ENCODE assay signal across 8 mouse cellular contexts in the genomic region with DNA sequence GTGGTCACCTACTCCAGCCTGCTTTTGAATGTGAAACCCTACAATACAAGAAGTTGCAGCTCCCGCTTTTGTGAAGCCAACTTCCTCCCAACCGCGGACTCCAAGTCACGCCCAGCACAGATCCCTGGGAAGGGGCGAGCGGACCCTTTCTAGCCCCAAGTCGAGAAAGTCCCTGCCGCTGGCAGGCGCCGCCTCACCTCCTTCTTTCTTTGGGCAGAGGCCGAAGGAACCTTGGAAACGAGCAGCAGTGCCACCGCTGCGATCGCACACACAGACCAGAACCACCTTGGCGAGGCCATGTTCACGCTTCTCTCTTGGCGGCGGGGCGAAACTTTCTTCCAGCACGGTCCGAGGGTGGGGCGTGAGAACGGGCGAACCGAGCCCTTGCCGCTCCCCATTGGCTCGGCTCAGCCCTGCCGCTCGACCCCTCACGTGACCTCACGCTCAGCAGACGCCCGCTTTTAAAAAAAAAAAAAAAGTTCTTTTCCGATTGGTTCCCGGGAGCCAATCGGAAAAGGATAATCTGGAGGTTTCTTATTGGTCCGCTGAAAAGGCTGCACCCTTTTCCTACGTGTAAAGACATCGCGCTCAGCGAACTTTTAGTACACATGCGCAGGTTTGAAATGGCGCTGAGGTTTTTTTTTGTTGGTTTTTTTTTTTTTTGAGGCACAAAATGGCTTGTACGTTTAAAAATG. TPM values are rescaled to one million over a fixed set of nuclear protein-coding genes. Genes with fewer than 3 reads are reported as not detected.
DNase-seq lines count a peak whose midpoint lies in the region; ATAC-seq and TF ChIP-seq lines count a peak whose summit lies in the region.

A gene (minus strand): TSS at position 442 of the 695 bp plus-strand sequence.

- no peaks in the 10 kb centered on the region for H3K27me3 ChIP-seq in MEL (ENCODE audit: control insufficient read depth in 1 of 2, insufficient read depth in 2 of 2, low read length in 2 of 2)
- H3K27me3 ChIP-seq in cerebellum, adult 2 months (ENCODE audit: control insufficient read depth, insufficient read depth, low read length), result no peaks in the 10 kb centered on the region
- no peaks in the 10 kb centered on the region for H3K27me3 ChIP-seq in forebrain, postnatal 0 days (ENCODE audit: insufficient read depth, low read length)
- H3K27me3 ChIP-seq in lung, embryonic 16.5 days (ENCODE audit: control insufficient read depth, insufficient read depth, low read depth, low read length), result no peaks in the 10 kb centered on the region

- no peak for TF ChIP-seq RAD21 in MEL (IDR thresholded peaks at IDR 0.05; ENCODE audit: low read depth, low read length)

- no peaks in the 10 kb centered on the region for H3K9me3 ChIP-seq in MEL (replicated peaks; ENCODE audit: insufficient read depth, low read length)
- no peaks in the 10 kb centered on the region for H3K9me3 ChIP-seq in forebrain, postnatal 0 days (ENCODE audit: low read length)
- no peaks in the 10 kb centered on the region for H3K9me3 ChIP-seq in lung, embryonic 16.5 days (ENCODE audit: control insufficient read depth, low read length)

- peaks cover 45% of the 10 kb centered on the region for H3K79me2 ChIP-seq in MEL (ENCODE audit: control insufficient read depth, insufficient read depth, low read length, poor library complexity)

- TF ChIP-seq POLR2A in MEL (IDR thresholded peaks at IDR 0.05; ENCODE audit: control insufficient read depth in 1 of 2, insufficient read depth in 1 of 2, low read depth in 1 of 2, low read length in 2 of 2, poor library complexity in 1 of 2), result peak; percentile 75 to 83; a peak in 3 of 4 replicates
- TF ChIP-seq POLR2A in cerebellum, adult 2 months (IDR thresholded peaks at IDR 0.05; ENCODE audit: borderline replicate concordance, insufficient read depth, low read length), result peak; percentile 39; the same call in 1 of the 2 replicates

- peaks cover 3 to 8% of the 10 kb centered on the region in 2 experiments; a peak in 3 of 4 replicates for H3K4me1 ChIP-seq in MEL (ENCODE audit: control insufficient read depth in 1 of 2, insufficient read depth in 2 of 2, low read length in 2 of 2)
- H3K4me1 ChIP-seq in cerebellum, adult 2 months (ENCODE audit: control insufficient read depth, insufficient read depth, low read length), result 0 out of 2 replicates have a peak, but pooled peaks cover 2% of the 10 kb centered on the region
- no peaks in the 10 kb centered on the region for H3K4me1 ChIP-seq in forebrain, postnatal 0 days (ENCODE audit: insufficient read depth)
- peaks cover 3% of the 10 kb centered on the region; the same call in 1 of the 2 replicates for H3K4me1 ChIP-seq in lung, embryonic 16.5 days (replicated peaks; ENCODE audit: control insufficient read depth, insufficient read depth, low read length)

- peak; percentile 88 for ATAC-seq in forebrain, postnatal 0 days
- ATAC-seq in lung, embryonic 16.5 days (ENCODE audit: low read depth), result peak; percentile 97

- peaks cover 0 to 21% of the 10 kb centered on the region in 2 experiments; a peak in 2 of 4 replicates for H3K36me3 ChIP-seq in MEL (ENCODE audit: control insufficient read depth in 1 of 2, insufficient read depth in 2 of 2, low read length in 2 of 2)
- no peaks in the 10 kb centered on the region for H3K36me3 ChIP-seq in forebrain, postnatal 0 days (ENCODE audit: insufficient read depth)
- H3K36me3 ChIP-seq in lung, embryonic 16.5 days (ENCODE audit: control insufficient read depth, insufficient read depth, low read length), result no peaks in the 10 kb centered on the region

- DNase-seq in MEL (ENCODE audit: low read depth, low spot score), result peak; percentile 92
- DNase-seq in cerebellum, adult 2 months, result peak; percentile 80 to 90
- peak; percentile 86 for DNase-seq in forebrain, postnatal 0 days
- peak; percentile 85 for DNase-seq in heart, postnatal 4 days
- DNase-seq in layer of hippocampus, adult 9-10 months (ENCODE audit: low spot score), result peak; percentile 31
- peak; percentile 29 for DNase-seq in ovary, postnatal 10 days (ENCODE audit: low spot score)
- DNase-seq in thymus, postnatal 10 days (ENCODE audit: low spot score in 2 of 2), result peak; percentile 70 to 75

- 7% methylated on average over 45 of the region's 45 CpGs for WGBS in cerebellum, adult 2 months
- 30% methylated on average over 45 of the region's 45 CpGs for WGBS in forebrain, postnatal 0 days
- WGBS in lung, embryonic 16.5 days, result 18% methylated on average over 45 of the region's 45 CpGs

- H3K4me3 ChIP-seq in MEL (ENCODE audit: control insufficient read depth in 1 of 2, insufficient read depth in 1 of 2, low read depth in 2 of 2, low read length in 2 of 2), result peak within 1 kb of the TSS; percentile 84 to 94
- H3K4me3 ChIP-seq in cerebellum, adult 2 months (replicated peaks; ENCODE audit: insufficient read depth, low read depth, low read length), result peak within 1 kb of the TSS; percentile 78
- peak within 1 kb of the TSS; percentile 56 for H3K4me3 ChIP-seq in forebrain, postnatal 0 days (ENCODE audit: low read depth, low read length)
- H3K4me3 ChIP-seq in lung, embryonic 16.5 days (ENCODE audit: low read length), result peak within 1 kb of the TSS; percentile 70

- H3K4me2 ChIP-seq in forebrain, postnatal 0 days (ENCODE audit: low read depth), result peak within 1 kb of the TSS; percentile 55
- H3K4me2 ChIP-seq in lung, embryonic 16.5 days (ENCODE audit: low read depth, low read length), result peak within 1 kb of the TSS; percentile 64

- H3K9ac ChIP-seq in MEL (ENCODE audit: control insufficient read depth, low read depth, low read length, poor library complexity, severe bottlenecking), result peak within 1 kb of the TSS; percentile 85
- H3K9ac ChIP-seq in forebrain, postnatal 0 days, result peak within 1 kb of the TSS; percentile 45
- peak within 1 kb of the TSS; percentile 76 for H3K9ac ChIP-seq in lung, embryonic 16.5 days (ENCODE audit: low read length)

- no peak for TF ChIP-seq EP300 in MEL (IDR thresholded peaks at IDR 0.05; ENCODE audit: low read depth in 1 of 2, low read length in 2 of 2)

- TF ChIP-seq CTCF in MEL (IDR thresholded peaks at IDR 0.05 in 2 of 3, conservative IDR thresholded peaks at IDR 0.05 in 1 of 3; ENCODE audit: control insufficient read depth in 1 of 3, insufficient read depth in 1 of 3, low read depth in 2 of 3, low read length in 3 of 3, poor library complexity in 1 of 3, severe bottlenecking in 1 of 3), result no peak
- no peak for TF ChIP-seq CTCF in cerebellum, adult 2 months (IDR thresholded peaks at IDR 0.05; ENCODE audit: borderline replicate concordance, insufficient read depth, low read depth, low read length)
- no peak for TF ChIP-seq CTCF in forebrain, postnatal 0 days (IDR thresholded peaks at IDR 0.05; ENCODE audit: low read depth)

- H3K27ac ChIP-seq in MEL (ENCODE audit: control insufficient read depth, low read depth, low read length), result peak within 1 kb of the TSS; percentile 95
- peak within 1 kb of the TSS; percentile 36; the same call in 1 of the 2 replicates for H3K27ac ChIP-seq in cerebellum, adult 2 months (ENCODE audit: insufficient read depth, low read length)
- H3K27ac ChIP-seq in forebrain, postnatal 0 days (ENCODE audit: low read depth, low read length), result peak within 1 kb of the TSS; percentile 85
- H3K27ac ChIP-seq in lung, embryonic 16.5 days (ENCODE audit: low read length), result peak within 1 kb of the TSS; percentile 91

TF ChIP-seq in MEL, 35 proteins besides CTCF, POLR2A, EP300 and RAD21 (continues in another document):
- TF ChIP-seq E2F4 (IDR thresholded peaks at IDR 0.05; ENCODE audit: borderline replicate concordance, low read depth, low read length) (peak; percentile 60; the same call in 1 of the 2 replicates), TCF12 (IDR thresholded peaks at IDR 0.05; ENCODE audit: low read depth, low read length) (0 out of 2 replicates have a peak, but pooled peaks have one; percentile 9), ZKSCAN1 (IDR thresholded peaks at IDR 0.05; ENCODE audit: low read depth, low read length) (peak; percentile 36; the same call in 1 of the 2 replicates), POLR2AphosphoS5 (IDR thresholded peaks at IDR 0.05; ENCODE audit: borderline replicate concordance, low read depth, low read length) (no peak), ETS1 (IDR thresholded peaks at IDR 0.05; ENCODE audit: low read depth, low read length) (peak; percentile 33), TBP (IDR thresholded peaks at IDR 0.05; ENCODE audit: low read depth, low read length) (peak; percentile 68), BHLHE40 (IDR thresholded peaks at IDR 0.05; ENCODE audit: borderline replicate concordance, low read depth, low read length) (peak; percentile 94), MYB (IDR thresholded peaks at IDR 0.05; ENCODE audit: low read depth, low read length) (no peak), POLR2AphosphoS2 (IDR thresholded peaks at IDR 0.05; ENCODE audit: low read length) (peak; percentile 59; the same call in 1 of the 2 replicates), HCFC1 (IDR thresholded peaks at IDR 0.05; ENCODE audit: low read depth, low read length) (peak; percentile 71), SMC3 (IDR thresholded peaks at IDR 0.05; ENCODE audit: low read depth, low read length) (no peak), ZNF384 (IDR thresholded peaks at IDR 0.05; ENCODE audit: low read depth, low read length) (peak; percentile 97), MXI1 (IDR thresholded peaks at IDR 0.05; ENCODE audit: low read depth, low read length) (peak; percentile 47), JUND (IDR thresholded peaks at IDR 0.05; ENCODE audit: low read depth, low read length) (no peak), MAX (IDR thresholded peaks at IDR 0.05; ENCODE audit: low read length) (peak; percentile 90), SIN3A (IDR thresholded peaks at IDR 0.05; ENCODE audit: low read length) (peak; percentile 56), ZC3H11A (IDR thresholded peaks at IDR 0.05; ENCODE audit: low read depth, low read length) (no peak), UBTF (IDR thresholded peaks at IDR 0.05; ENCODE audit: borderline replicate concordance, insufficient read depth, low read depth, low read length) (no peak), NELFE (IDR thresholded peaks at IDR 0.05; ENCODE audit: low read depth, low read length) (peak; percentile 83), GATA1 (IDR thresholded peaks at IDR 0.05; ENCODE audit: low read depth, low read length) (no peak), KAT2A (conservative IDR thresholded peaks at IDR 0.05; ENCODE audit: low read depth, low read length) (no peak; the same call in 1 of the 2 replicates), ELF1 (IDR thresholded peaks at IDR 0.05; ENCODE audit: low read depth, low read length) (no peak)

RNA-seq across cellular contexts. Expression of the gene that starts here (rescaled TPM):
- 34.9 and 36.2 TPM in 2 replicates for total RNA-seq in MEL (2012; rRNA removed)
- polyA plus RNA-seq in MEL (2012; ENCODE audit: insufficient read depth in 1 of 2, insufficient read length in 2 of 2, low read depth in 1 of 2, low replicate concordance in 2 of 2, missing spikeins in 1 of 2), result 10 to 100 TPM in 1 of 2 experiments, not detected in 1; 34.3 TPM
- polyA plus RNA-seq in cerebellum, adult 2 months (2012; rRNA removed), result 9.0 and 10.2 TPM in 2 replicates
- 15.5 and 17.0 TPM in 2 replicates for total RNA-seq in forebrain, postnatal 0 days (2014; rRNA removed)
- polyA plus RNA-seq in forebrain, postnatal 0 days (2015; fragmentation: Nextera tagmentation; extraction: Ambion mirVana), result 8.5 and 12.3 TPM in 2 replicates
- 10 to 100 TPM; 44.6 to 44.7 TPM for total RNA-seq in heart, postnatal 4 days (2021)
- 66.9 and 67.0 TPM in 2 replicates for polyA plus RNA-seq in lung, embryonic 16.5 days (2015; fragmentation: Nextera tagmentation; extraction: Ambion mirVana)

Comparison
In these comparisons a context has a peak if more than half of its experiments do, and no peak if none do; other contexts are left out.
1. Peak in every context shown above with its lines: DNase-seq, ATAC-seq, H3K4me3 ChIP-seq and H3K27ac ChIP-seq.
2. DNase-seq: peak in every context shown above with its lines; median percentile 92 in MEL; 86 in forebrain, postnatal 0 days; 85 in cerebellum, adult 2 months; 85 in heart, postnatal 4 days; 72 in thymus, postnatal 10 days; 31 in layer of hippocampus, adult 9-10 months; 29 in ovary, postnatal 10 days.
3. H3K27ac ChIP-seq: peak in every context shown above with its lines; median percentile 95 in MEL; 91 in lung, embryonic 16.5 days; 85 in forebrain, postnatal 0 days; 36 in cerebellum, adult 2 months.